Mouse (Mus musculus) forebrain, embryonic 12.5 days (tissue): ENCODE data around the gene Rpl9-ps1. TPM values are rescaled to one million over a fixed set of nuclear protein-coding genes. Genes with fewer than 3 reads are reported as not detected.

Experiments used
- ATAC-seq: fragments of 200-750 bp; cut with Nextera tagmentation; 2 replicates; pipeline ENCODE4 v1.8.0; 2017; ENCODE audit warnings: moderate TSS enrichment; ENCODE audit not compliant: low FRiP score
- H3K27ac ChIP-seq: fragments of 300-500 bp; sonication (generic); 2 replicates; pipeline ENCODE4 v1.5.1; 2016; ENCODE audit warnings: mild to moderate bottlenecking
- H3K27me3 ChIP-seq: fragments of 300-500 bp; sonication (generic); 2 replicates; pipeline ENCODE4 v1.6.1; 2016; ENCODE audit warnings: mild to moderate bottlenecking
- H3K36me3 ChIP-seq: fragments of 300-500 bp; sonication (generic); replicated peaks from 2 replicates; pipeline ENCODE4 v1.6.1; 2016; ENCODE audit warnings: mild to moderate bottlenecking
- H3K4me1 ChIP-seq: fragments of 300-500 bp; sonication (generic); 2 replicates; pipeline ENCODE4 v1.6.1; 2016
- H3K4me2 ChIP-seq: fragments of 300-500 bp; sonication (generic); 2 replicates; pipeline ENCODE4 v1.6.1; 2016; ENCODE audit warnings: mild to moderate bottlenecking, moderate library complexity
- H3K4me3 ChIP-seq: fragments of 300-500 bp; sonication (generic); replicated peaks from 2 replicates; pipeline ENCODE4 v1.5.1; 2016; ENCODE audit warnings: mild to moderate bottlenecking
- H3K9ac ChIP-seq: fragments of 300-500 bp; sonication (generic); 2 replicates; pipeline ENCODE4 v1.6.1; 2016; ENCODE audit warnings: mild to moderate bottlenecking
- H3K9me3 ChIP-seq: fragments of 300-500 bp; sonication (generic); 2 replicates; pipeline ENCODE4 v1.6.1; 2016
- WGBS: fragments of 180-500 bp; shearing (Covaris S2); methylation state at CpG from one replicate; pipeline ENCODE4 v1.1.7; 2016; 5-methylcytosine and 5-hydroxymethylcytosine counted together
- polyA plus RNA-seq: library from polyadenylated mRNA; unstranded; fragments of >200 nt; fragmentation: Nextera tagmentation; extraction: Ambion mirVana; gene quantifications from 2 replicates; pipeline ENCODE4 v1.2.1, GENCODE M21; 2016

Gene Rpl9-ps1
- polyA plus RNA-seq, 1 experiment from 2014 or later, result not detected

DNA sequence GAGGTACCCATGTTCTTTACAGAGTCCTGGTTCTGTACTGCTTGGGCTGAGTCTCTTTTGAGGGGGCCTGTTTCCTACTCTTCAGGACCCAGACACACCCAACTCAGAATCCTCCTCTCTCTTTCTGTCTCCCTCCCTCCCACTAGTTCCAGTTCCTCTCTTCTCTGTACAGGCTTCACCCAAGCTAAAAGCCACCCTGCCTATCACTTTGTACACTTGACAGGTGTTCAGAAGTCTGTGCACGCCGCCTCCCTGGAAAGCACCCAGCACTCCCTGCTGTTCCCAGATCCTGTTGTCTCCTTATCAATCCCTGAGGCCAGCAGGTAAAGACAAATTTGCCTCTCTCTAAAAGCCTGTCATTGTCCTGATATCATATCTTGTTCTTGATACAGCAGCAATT lies 34.5 kb downstream of the Rpl9-ps1 start:
- Histone ChIP-seq H3K36me3 (no peaks in the 10 kb centered on the region), H3K9me3 (no peaks in the 10 kb centered on the region), H3K27ac (no peak overlapping the region), H3K27me3 (no peaks in the 10 kb centered on the region), H3K4me2 (no peak overlapping the region), H3K4me3 (no peak overlapping the region), H3K9ac (no peak overlapping the region), H3K4me1 (no peaks in the 10 kb centered on the region)
- WGBS, result 86% methylated on average over 2 of the region's 2 CpGs
- no peak for ATAC-seq

- WGBS, result 67% methylated on average over 1 of the region's 1 CpGs
These were observed 39.0 kb downstream of the Rpl9-ps1 start for GRCm38 (mm10) chr11:83606396-83606795.

GRCm38 (mm10) chr11:83605535-83605934 lies 39.9 kb downstream of the Rpl9-ps1 start:
- Histone ChIP-seq H3K27me3 (no peaks in the 10 kb centered on the region), H3K4me2 (no peak overlapping the region), H3K27ac (no peak overlapping the region), H3K9me3 (no peaks in the 10 kb centered on the region), H3K4me1 (no peaks in the 10 kb centered on the region), H3K4me3 (no peak overlapping the region), H3K9ac (no peak overlapping the region), H3K36me3 (no peaks in the 10 kb centered on the region)
- ATAC-seq, result no peak
- 90% methylated on average over 3 of the region's 3 CpGs for WGBS

More at GRCm38 (mm10) chr11:83606396-83606795, 39.0 kb downstream of the Rpl9-ps1 start:
- H3K4me1 ChIP-seq, result no peaks in the 10 kb centered on the region
- no peak overlapping the region for H3K9ac ChIP-seq
- H3K27ac ChIP-seq, result no peak overlapping the region
- no peak overlapping the region for H3K4me3 ChIP-seq
- H3K36me3 ChIP-seq, result no peaks in the 10 kb centered on the region
- ATAC-seq, result no peak
- no peaks in the 10 kb centered on the region for H3K9me3 ChIP-seq
- no peaks in the 10 kb centered on the region for H3K27me3 ChIP-seq
- no peak overlapping the region for H3K4me2 ChIP-seq

GRCm38 (mm10) chr11:83604698-83605097 lies 40.7 kb downstream of the Rpl9-ps1 start:
- Histone ChIP-seq H3K4me3 (no peak overlapping the region), H3K4me2 (no peak overlapping the region), H3K9ac (no peak overlapping the region), H3K27ac (no peak overlapping the region), H3K27me3 (no peaks in the 10 kb centered on the region), H3K9me3 (no peaks in the 10 kb centered on the region), H3K4me1 (no peaks in the 10 kb centered on the region), H3K36me3 (no peaks in the 10 kb centered on the region)
- WGBS, result 85% methylated on average over 4 of the region's 4 CpGs
- ATAC-seq, result no peak

DNA sequence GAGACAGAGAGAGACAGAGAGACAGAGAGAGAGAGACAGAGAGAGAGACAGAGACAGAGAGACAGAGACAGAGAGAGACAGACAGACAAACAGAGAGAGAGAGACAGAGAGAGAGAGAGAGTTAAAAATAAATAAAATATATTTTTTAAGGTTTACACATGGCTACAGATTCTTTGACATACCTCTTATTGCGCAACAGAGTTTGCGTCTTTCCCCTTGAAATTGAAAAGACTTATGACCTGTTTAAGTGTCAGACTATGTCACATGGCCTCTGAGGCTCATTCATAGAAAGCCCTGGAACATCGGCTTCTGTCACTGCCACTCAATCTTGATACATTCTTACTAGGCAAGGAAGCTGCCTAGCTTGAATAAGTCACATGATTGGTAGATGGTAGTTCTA lies 42.0 kb downstream of the Rpl9-ps1 start:
- Histone ChIP-seq H3K9ac (no peak overlapping the region), H3K27ac (no peak overlapping the region), H3K27me3 (no peaks in the 10 kb centered on the region), H3K4me2 (no peak overlapping the region), H3K9me3 (no peaks in the 10 kb centered on the region), H3K4me1 (no peaks in the 10 kb centered on the region), H3K36me3 (no peaks in the 10 kb centered on the region), H3K4me3 (no peak overlapping the region)
- 94% methylated on average over 3 of the region's 3 CpGs for WGBS
- ATAC-seq, result no peak

DNA sequence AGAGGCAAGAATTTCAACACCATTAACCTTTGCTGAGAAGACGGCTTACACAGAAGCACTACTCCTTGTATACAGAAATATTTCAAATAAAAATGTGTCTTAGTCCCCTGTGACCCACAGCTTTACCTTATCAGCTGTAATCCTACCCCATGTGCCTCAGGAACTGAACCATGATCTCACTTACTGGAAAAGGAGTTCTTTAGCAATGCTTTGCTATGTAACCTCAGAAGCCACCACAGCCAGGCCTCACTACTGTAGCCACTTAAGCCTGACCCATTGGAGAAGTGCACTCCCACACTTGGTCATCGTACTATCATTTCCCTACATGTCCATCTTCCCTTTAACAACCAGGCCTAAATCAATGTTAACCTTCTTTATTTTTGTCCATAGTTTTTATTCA lies 44.8 kb downstream of the Rpl9-ps1 start:
- Histone ChIP-seq H3K4me3 (no peak overlapping the region), H3K36me3 (no peaks in the 10 kb centered on the region), H3K27me3 (no peaks in the 10 kb centered on the region), H3K4me2 (no peak overlapping the region), H3K9me3 (no peaks in the 10 kb centered on the region), H3K4me1 (no peaks in the 10 kb centered on the region), H3K9ac (no peak overlapping the region), H3K27ac (no peak overlapping the region)
- WGBS, result 89% methylated on average over 2 of the region's 2 CpGs
- ATAC-seq, result no peak

GRCm38 (mm10) chr11:83598991-83599390 lies 46.4 kb downstream of the Rpl9-ps1 start:
- Histone ChIP-seq H3K9me3 (no peaks in the 10 kb centered on the region), H3K4me2 (no peak overlapping the region), H3K27ac (no peak overlapping the region), H3K9ac (no peak overlapping the region), H3K4me1 (no peaks in the 10 kb centered on the region), H3K36me3 (no peaks in the 10 kb centered on the region), H3K4me3 (no peak overlapping the region), H3K27me3 (no peaks in the 10 kb centered on the region)
- 90% methylated on average over 3 of the region's 3 CpGs for WGBS
- no peak for ATAC-seq

DNA sequence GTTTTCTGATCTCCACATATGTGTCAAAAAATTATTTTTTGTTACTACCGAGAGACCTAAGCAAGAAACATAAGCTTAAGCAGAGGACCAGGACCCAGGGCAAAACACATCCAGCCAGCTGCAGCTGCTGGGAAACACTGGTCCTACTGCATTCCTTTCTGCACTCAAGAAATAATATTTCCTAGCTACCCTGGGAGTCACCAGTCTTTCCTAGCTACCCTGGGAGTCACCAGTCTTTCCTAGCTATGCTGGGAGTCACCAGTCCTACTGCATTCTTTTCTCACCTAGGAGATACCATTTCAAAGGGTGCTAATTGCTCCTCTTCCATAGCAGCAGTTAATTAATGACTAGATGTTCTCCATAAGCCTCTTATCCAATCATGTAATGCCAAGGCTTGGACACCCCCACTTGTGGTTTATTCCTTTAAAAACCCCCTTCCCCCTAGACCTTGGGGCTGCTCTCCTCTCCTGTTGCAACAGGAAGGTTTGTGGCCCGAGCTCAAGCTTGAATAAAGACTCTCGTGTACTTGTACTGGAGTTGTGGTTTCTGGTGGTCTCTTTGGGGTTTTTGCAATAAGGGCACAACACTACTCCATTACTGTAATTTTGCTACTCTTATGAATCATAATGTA lies 47.1 kb downstream of the Rpl9-ps1 start:
- no peaks in the 10 kb centered on the region for H3K4me1 ChIP-seq
- ATAC-seq, result no peak
- H3K27ac ChIP-seq, result no peak overlapping the region
- H3K27me3 ChIP-seq, result no peaks in the 10 kb centered on the region
- 78% methylated on average over 3 of the region's 3 CpGs for WGBS
- no peak overlapping the region for H3K4me3 ChIP-seq
- no peak overlapping the region for H3K4me2 ChIP-seq
- H3K36me3 ChIP-seq, result no peaks in the 10 kb centered on the region
- H3K9me3 ChIP-seq, result no peaks in the 10 kb centered on the region
- no peak overlapping the region for H3K9ac ChIP-seq

GRCm38 (mm10) chr11:83597796-83598195 lies 47.6 kb downstream of the Rpl9-ps1 start:
- no peak overlapping the region for H3K4me3 ChIP-seq
- ATAC-seq, result no peak
- WGBS, result 88% methylated on average over 7 of the region's 7 CpGs

DNA sequence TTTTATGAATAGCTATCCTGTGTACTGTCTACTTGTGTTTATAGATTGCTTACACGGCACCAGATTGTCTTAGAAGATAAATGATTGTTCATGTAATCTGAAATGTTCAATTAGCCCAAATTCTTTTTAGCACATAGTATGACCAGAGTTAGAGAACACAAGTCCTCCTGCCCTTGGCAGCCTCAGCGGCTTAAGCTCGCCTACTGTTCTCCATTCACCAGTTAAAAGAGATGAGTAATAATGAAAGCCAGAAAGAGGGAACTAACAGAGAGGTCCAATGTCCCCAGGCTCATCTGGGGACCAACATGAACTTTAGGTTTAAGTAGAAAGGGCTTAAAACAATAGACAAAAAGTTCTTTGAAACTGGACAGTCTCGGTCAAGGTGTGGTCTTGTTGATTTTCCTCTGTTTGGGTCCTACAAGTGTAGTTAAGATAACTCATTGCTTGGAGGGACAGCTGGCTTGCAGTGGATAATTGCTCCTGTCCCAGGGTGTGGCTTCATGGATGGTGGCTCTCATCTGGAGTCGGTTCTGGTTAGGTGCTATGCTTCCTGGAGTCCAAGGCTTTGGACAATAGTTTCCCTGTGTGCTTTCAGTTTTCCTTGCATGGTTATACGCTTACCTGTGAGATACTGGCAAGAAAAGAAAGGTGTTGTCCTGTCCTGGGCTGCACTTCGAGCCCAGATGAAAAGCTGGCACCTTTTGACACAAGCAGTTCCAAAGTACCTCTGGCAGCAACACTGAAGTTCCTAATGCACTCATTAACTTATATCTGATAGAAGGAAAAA lies 49.6 kb downstream of the Rpl9-ps1 start:
- H3K27me3 ChIP-seq, result no peaks in the 10 kb centered on the region
- WGBS, result 86% methylated on average over 7 of the region's 7 CpGs
- H3K36me3 ChIP-seq, result no peaks in the 10 kb centered on the region
- no peak overlapping the region for H3K27ac ChIP-seq
- no peak overlapping the region for H3K9ac ChIP-seq
- H3K9me3 ChIP-seq, result no peaks in the 10 kb centered on the region
- H3K4me3 ChIP-seq, result no peak overlapping the region
- ATAC-seq, result no peak
- no peak overlapping the region for H3K4me2 ChIP-seq
- H3K4me1 ChIP-seq, result no peaks in the 10 kb centered on the region

More at GRCm38 (mm10) chr11:83597796-83598195, 47.6 kb downstream of the Rpl9-ps1 start:
- Histone ChIP-seq H3K9ac (no peak overlapping the region), H3K36me3 (no peaks in the 10 kb centered on the region), H3K27me3 (no peaks in the 10 kb centered on the region), H3K27ac (no peak overlapping the region), H3K4me1 (no peaks in the 10 kb centered on the region), H3K4me2 (no peak overlapping the region), H3K9me3 (no peaks in the 10 kb centered on the region)

Other genes with a start within 250 kb of the Rpl9-ps1 start
- 11.0 and 13.9 TPM in 2 replicates for gene Rasl10b, start 236.5 kb downstream of the Rpl9-ps1 start, polyA plus RNA-seq
- 0.08 and 0.22 TPM in 2 replicates for gene Gas2l2, start 216.2 kb downstream of the Rpl9-ps1 start, polyA plus RNA-seq
- 0.29 and 0.35 TPM in 2 replicates for gene 1700020L24Rik, start 207.9 kb downstream of the Rpl9-ps1 start, polyA plus RNA-seq
- 1.5 and 2.7 TPM in 2 replicates for gene Mmp28, start 182.6 kb downstream of the Rpl9-ps1 start, polyA plus RNA-seq
- gene Taf15, start 172.5 kb downstream of the Rpl9-ps1 start, polyA plus RNA-seq, result 14.7 and 20.0 TPM in 2 replicates
- 0.10 TPM in 1 of 2 replicates, not detected in the other for gene Heatr9, start 123.4 kb downstream of the Rpl9-ps1 start, polyA plus RNA-seq
- gene Ccl5, start 115.1 kb downstream of the Rpl9-ps1 start, polyA plus RNA-seq, result not detected in 2 replicates
- 0.38 and 1.1 TPM in 2 replicates for gene Ccl9, start 67.0 kb downstream of the Rpl9-ps1 start, polyA plus RNA-seq
- gene Ccl6, start 52.5 kb downstream of the Rpl9-ps1 start, polyA plus RNA-seq, result 0.44 and 0.91 TPM in 2 replicates
- gene Ccl3, start 3.7 kb upstream of the Rpl9-ps1 start, polyA plus RNA-seq, result 0.43 and 1.00 TPM in 2 replicates
- not detected in 2 replicates for gene Ccl4, start 17.0 kb upstream of the Rpl9-ps1 start, polyA plus RNA-seq
- not detected in 2 replicates for gene Wfdc17, start 58.4 kb upstream of the Rpl9-ps1 start, polyA plus RNA-seq
- not detected in 2 replicates for gene Wfdc18, start 63.4 kb upstream of the Rpl9-ps1 start, polyA plus RNA-seq
- not detected in 2 replicates for gene Wfdc21, start 101.3 kb upstream of the Rpl9-ps1 start, polyA plus RNA-seq
- 33.5 and 34.9 TPM in 2 replicates for gene Heatr6, start 108.1 kb upstream of the Rpl9-ps1 start, polyA plus RNA-seq
- not detected in 2 replicates for gene Hnf1b, start 204.4 kb upstream of the Rpl9-ps1 start, polyA plus RNA-seq